Mouse (Mus musculus) B cell, adult 2 months (primary cell): ENCODE results near the gene Spsb1.

Experiments used
- DNase-seq, 2 experiments: peaks; one replicate each; pipeline ENCODE4 v3.0.0; 2022

Gene Spsb1

DNA sequence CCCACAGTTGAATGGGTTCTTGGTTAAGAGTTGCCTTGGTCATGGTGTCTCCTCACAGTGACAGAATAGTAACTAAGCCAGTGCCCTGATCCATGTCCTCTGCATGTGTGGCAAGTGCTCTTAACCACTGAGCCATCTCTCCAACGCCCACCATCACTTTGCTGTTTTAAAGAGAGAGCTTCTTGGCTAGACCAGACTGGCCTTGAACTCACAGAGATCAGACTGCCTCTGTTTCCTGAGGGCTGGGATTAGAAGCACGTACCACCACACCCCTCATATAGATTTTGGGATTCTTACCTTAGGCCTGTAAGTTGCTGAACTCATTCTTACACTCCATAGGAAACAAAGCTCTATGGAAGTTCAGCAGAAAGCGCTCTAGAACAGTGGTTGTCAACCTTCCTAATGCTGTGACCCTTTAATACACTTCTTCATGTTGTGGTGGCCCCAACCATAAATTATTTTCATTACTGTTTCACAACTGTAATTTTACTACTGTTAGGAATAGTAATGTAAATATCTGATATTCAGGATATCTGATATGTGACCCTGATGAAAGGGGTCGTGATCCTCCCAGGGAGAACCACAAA is 101.1 kb downstream of the Spsb1 start:
- DNase-seq, result no peak

- no peak for DNase-seq
Observed at GRCm38 (mm10) chr4:149851554-149851953, 103.3 kb downstream of the Spsb1 start.

- no peak for DNase-seq
Observed at GRCm38 (mm10) chr4:149850674-149851073, 104.2 kb downstream of the Spsb1 start.

DNA sequence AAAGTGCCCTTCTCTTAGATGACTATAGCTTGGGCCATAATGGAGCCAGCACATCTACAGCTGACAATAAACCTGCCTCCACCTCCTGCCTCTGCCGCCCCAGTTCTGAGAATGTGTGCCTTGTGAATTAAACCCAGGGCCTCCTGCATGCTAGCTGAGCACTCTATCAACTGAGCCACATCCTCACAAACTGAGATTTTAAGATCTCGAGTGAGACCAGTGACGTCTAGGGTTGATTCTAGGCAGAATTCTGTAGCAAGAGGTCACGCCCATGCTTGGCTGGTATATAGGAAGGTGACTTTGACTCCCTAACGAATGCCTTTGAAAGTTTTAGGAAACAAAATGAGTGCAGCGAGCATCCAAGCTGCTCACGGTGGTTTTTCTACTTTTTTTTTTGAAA is 104.8 kb downstream of the Spsb1 start:
- DNase-seq, result no peak

DNA sequence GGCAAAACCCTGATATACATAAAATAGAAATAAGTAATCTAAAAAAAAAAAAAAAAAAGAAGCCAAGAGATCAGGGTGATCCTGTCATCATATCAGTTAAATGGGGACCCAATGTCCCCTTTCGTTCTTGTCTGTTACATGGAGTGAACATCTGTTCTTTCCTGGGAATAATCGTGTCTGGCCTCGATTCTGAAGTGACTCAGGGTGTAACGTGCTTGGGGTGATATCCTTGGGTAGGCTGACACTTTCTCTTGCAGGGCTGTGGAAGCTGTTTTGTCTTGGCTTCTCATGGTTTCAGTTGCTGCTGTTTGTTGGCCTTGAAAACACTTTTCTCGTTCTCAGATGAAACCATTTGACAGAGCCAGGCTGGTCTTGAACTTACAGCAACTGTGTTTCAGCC is 105.8 kb downstream of the Spsb1 start:
- DNase-seq, result no peak

- no peak for DNase-seq
Observed at GRCm38 (mm10) chr4:149846861-149847631, 107.8 kb downstream of the Spsb1 start.
